Mouse (Mus musculus): Measurements from ENCODE around the gene Pard3.

- no peak for TF ChIP-seq CTCF (conservative IDR thresholded peaks at IDR 0.05; ENCODE audit: insufficient read depth, insufficient read length, low read depth, low read length)
- TF ChIP-seq POLR2A (IDR thresholded peaks at IDR 0.05; ENCODE audit: low read depth, low read length), result no peak
Observed at GRCm38 (mm10) chr8:127087434-127087833, 23.7 kb downstream of the Pard3 start.
